Mouse (Mus musculus) heart, postnatal 0 days (tissue): ENCODE measurements around the gene Serhl.

Experiments
- CTCF ChIP-seq: IDR thresholded peaks from 2 replicates; pipeline ENCODE4 v1.5.1; 2016; ENCODE audit warnings: antibody characterized with exemption, control low read depth, low read depth
- EP300 ChIP-seq: IDR thresholded peaks from 2 replicates; pipeline ENCODE4 v1.6.1; 2016; ENCODE audit warnings: antibody characterized with exemption, low read depth

DNA sequence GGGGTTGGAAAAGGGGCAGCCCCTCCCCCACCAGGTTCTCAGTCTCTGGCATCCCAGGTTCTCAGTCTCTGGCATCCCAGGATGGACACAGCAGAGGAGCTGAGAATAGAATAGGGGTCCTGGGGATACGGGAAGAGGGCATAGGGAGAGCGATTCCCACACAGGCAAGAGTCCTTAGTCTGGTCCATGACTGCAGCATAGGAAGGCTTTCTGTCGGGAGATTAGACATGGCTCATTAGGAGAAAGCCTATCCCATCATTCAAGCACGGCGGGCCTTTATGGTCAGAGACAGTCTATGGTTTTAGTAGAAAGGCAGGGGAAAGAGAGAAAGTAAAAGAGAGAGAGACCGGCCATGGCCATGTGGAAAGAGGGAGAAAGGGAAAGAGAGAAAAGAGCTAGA, 18.5 kb downstream of the Serhl start:
- TF ChIP-seq CTCF (no peak), EP300 (no peak)
